Mouse (Mus musculus): Measurements from ENCODE around the gene Vmn1r223.

GRCm38 (mm10) chr13:23285921-23286720 is 39.2 kb downstream of the Vmn1r223 start:
- TF ChIP-seq CTCF (IDR thresholded peaks at IDR 0.05; ENCODE audit: control insufficient read depth, insufficient read depth, low read length) (no peak), POLR2A (IDR thresholded peaks at IDR 0.05; ENCODE audit: borderline replicate concordance, control insufficient read depth, low read depth, low read length) (no peak)
